Mouse (Mus musculus) left cerebral cortex, adult 9 months (tissue): ENCODE data around the gene Armc2.

ENCODE experiments used
- DNase-seq, 2 experiments: peaks; one replicate each; pipeline ENCODE4 v3.0.0; 2022; ENCODE audit warnings: low spot score in 2 of 2

The Armc2 gene

DNA sequence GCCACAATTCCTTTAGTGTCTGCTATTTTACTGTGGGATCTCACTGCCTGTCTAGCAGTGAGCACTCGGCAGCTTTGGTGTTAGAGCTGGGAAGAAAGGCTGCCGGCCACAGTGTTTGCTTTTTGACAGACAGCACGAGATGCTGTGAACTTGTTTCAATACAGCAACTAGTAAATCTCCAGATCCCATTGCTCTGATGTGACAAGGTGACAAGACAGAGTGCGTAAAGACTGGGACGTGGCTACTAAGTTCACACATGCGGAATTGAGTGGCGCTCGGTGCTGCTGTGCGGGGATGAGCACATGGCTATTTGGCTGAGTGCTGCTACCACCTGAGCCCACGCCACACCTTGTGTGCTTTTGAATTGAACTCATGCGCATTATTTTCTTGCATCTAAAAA lies 110.8 kb downstream of the Armc2 start:
- no peak for DNase-seq

- DNase-seq: no peak
Measured at GRCm38 (mm10) chr10:41901864-41902263, 116.4 kb downstream of the Armc2 start.

GRCm38 (mm10) chr10:41901456-41901855 lies 116.8 kb downstream of the Armc2 start:
- no peak for DNase-seq

- DNase-seq: no peak
Measured at GRCm38 (mm10) chr10:41896865-41897264, 121.4 kb downstream of the Armc2 start.

DNA sequence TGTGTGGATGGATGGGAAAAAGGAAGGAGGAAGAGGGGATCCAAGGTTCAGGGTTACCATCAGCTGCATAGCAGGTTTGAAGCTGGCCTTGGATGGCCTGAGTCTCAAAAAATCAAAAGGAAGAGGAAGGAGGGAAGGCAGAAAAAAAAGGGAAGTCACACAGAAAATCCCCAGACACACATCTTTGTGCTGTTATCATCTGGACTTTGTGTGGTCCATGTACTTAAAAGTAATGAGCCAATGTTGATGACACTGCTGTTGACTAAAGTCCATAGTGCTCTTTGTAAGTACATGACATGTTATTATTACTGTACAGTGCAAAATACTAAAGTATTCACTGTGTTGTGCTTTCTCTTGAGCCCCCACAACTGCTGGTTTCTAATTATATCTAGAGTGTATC lies 121.8 kb downstream of the Armc2 start:
- DNase-seq: no peak

DNA sequence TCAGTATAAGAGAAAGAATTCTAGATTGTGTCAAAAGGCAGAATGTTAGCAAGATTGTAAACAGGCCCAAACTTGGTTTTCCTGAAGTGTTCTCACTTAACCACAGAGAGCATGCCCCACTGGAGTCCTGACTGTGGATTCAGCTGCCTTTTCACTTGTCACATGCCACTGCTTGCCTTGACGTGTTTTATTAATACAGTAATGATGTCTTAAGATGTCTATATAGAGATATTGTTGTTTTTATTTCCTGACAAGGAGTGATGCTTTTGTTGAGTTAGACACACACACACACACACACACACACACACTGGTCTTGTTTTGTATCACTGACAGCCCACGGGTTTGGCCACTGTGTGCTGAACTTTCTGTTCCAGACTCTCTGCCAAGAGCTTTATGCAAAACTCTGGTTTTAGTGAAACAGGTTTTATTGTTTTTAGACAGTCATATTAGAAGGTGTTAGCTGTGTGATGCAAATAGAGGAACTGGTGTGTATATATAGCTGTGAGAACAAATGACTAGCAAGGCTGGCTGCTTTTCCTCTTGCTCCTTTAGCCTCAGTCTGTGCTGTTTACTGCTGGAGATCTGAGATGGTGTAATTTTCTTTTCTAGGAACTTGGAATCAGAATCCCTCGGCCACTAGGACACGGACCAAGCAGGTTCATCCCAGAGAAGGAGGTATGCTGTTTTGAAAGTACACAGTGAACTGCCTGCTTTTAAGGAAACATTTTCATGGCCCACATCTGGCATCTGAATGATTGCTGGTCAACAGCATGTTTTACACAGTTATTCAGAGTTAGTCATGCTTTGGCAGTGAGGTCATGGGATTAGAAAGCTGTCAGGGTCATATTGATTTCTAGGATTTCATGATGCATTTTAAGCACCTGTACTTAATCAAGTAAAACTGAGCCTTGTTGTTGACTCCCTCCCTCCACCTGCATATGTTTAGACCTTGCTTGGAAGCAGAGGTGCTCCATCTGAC lies 124.5 kb downstream of the Armc2 start:
- DNase-seq: peak in 1 of 2 experiments; percentile 67

DNA sequence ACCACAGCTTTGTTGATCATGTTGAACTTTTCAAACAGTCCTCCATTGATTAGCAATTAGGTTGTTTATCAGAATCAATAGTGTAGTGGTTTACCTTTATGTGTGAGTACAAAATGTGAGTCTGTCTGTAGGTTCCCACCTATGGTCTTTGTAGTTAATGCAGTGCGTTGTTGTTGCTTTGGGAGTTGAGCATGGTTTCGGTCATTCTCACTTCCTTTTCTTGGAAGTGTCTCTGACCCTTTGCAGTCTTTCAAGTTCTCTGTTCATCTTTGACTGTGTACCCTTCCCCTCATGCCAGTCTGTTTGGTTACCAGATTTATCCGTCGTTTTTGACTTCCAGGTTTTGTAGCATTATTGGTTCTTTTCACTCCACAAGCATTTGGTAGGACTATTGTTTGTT lies 126.9 kb downstream of the Armc2 start:
- DNase-seq: no peak

- DNase-seq: no peak
Measured at GRCm38 (mm10) chr10:41890537-41890936, 127.7 kb downstream of the Armc2 start.

DNA sequence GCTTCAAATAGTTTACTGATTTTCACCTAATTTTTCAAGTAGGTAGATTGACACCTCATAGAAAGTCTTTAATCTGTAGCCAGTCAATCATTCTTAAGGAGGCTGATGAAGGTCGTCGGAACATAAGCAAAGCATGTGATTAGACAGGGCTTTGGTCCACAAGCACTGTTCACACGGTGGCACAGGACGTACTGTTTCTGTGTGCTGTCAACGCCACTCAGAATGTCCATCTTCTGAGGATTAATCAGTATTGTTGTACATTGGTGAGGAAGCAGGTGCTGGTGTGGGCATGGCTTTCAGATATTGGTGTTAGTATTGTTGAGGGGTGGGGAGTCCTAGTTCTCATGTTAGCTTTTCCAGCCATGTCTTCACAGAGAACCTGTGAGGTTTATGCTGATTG lies 128.7 kb downstream of the Armc2 start:
- no peak for DNase-seq

GRCm38 (mm10) chr10:41888365-41888941 lies 129.8 kb downstream of the Armc2 start:
- DNase-seq: no peak

- peak; percentile 53 to 91 for DNase-seq
Measured at GRCm38 (mm10) chr10:41887080-41887821, 131.0 kb downstream of the Armc2 start.

GRCm38 (mm10) chr10:41883741-41884575 lies 134.3 kb downstream of the Armc2 start:
- peak in 1 of 2 experiments; percentile 47 for DNase-seq

DNA sequence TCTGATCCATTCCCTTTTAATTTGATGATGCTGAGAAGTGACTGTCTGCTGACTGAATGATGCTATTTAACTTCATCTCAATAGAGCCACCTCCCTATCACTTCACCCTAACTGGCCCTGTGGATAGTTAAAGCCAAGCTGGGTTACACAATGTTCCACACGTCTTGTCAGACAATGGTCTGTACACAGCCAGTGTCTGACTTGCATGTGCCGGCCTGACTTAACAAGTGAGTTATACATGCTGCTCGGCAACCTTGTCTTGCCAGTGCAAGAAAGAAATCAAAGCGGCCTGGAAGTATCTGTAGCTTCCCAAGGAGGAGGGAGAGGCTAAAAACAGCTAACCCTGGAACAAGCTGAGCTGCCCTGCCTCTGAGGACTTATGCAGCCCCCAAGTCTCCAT lies 136.8 kb downstream of the Armc2 start:
- no peak for DNase-seq

GRCm38 (mm10) chr10:41880777-41881176 lies 137.5 kb downstream of the Armc2 start:
- no peak for DNase-seq

DNA sequence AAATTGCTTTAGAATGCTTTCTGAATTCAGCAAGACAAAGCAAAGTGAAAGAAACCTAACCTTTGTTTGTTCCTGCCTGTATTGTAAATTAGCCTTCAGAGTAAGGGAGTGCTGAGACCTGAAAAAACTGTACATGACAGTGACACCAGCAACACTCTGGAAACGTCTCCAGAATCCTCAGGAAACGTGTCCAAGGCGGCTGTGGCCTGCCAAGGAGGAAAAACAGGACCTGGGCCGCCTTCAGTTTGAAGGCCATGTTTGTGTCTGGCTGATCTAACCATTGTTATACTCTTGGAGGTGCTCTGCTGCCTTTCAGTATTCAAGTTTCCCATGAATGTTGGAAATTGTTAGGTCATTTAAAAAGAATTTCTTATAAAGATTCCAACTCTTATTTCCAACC lies 138.0 kb downstream of the Armc2 start:
- DNase-seq: no peak

GRCm38 (mm10) chr10:41879675-41880074 lies 138.6 kb downstream of the Armc2 start:
- no peak for DNase-seq

- DNase-seq: no peak
Measured at GRCm38 (mm10) chr10:41878344-41878743, 139.9 kb downstream of the Armc2 start.

DNA sequence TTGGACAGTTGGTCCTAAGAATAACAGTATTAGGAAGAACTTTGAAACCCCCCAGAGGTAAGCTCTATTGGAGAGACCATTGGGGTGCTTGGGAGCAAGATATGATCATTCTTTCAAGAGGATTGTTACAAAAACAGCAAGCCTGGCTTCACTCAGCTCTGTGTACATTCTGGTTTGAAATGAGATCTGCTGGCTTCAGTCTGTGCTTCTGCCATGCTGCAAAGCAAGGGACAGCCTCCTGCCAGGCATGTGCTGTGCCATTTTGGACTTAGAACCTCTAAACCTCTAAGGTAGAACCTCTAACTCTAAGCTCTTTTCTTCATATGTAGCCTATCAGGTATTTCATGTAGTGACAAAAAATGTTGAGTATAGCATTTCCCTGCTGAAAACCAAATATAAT lies 142.6 kb downstream of the Armc2 start:
- DNase-seq: no peak

DNA sequence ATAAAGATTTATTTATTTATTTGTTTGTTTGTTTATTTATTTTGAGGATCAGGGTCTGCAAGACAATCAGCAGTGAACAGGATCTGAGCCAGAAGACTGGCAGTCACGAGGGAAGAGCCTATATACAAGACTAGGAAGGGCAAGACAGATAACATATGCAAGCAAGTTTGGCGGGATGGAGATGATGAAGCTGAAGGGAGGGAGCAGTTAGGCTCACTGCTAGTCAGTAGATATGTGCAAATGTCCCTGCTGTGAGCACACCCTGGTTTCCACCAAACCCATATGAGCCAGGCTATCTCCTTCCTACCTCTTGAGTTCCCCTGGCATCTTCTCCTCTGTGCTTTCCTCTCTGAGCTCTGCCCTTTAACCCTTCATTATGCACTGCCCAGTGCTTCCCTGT lies 146.7 kb downstream of the Armc2 start:
- no peak for DNase-seq

- DNase-seq: no peak
Measured at GRCm38 (mm10) chr10:41870101-41870500, 148.1 kb downstream of the Armc2 start.

DNA sequence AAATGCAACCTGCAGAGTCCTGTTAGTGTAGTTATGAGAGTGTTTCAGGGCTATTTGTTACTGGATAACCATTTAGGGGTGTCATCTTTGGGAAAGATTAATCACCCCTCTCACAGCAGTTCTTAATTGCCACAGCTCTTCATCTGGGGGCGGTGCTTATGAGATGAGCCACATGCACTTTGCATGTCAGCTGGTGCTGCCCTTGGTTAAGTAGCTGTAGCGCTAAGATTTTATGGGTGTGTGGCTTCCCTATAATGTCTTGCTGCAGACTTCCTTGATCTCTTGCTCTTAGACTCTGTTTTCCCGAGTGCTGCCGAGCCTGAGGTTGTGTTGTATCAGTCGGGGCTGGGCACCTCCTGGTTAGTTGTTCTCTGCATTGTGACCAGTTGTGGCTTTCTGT lies 150.3 kb downstream of the Armc2 start:
- DNase-seq: no peak

GRCm38 (mm10) chr10:41866838-41867154 lies 151.4 kb downstream of the Armc2 start:
- no peak for DNase-seq
